Mouse (Mus musculus) cerebellum, adult 2 months (tissue): Measurements from ENCODE around the gene Xrcc1. TPM values are rescaled to one million over a fixed set of nuclear protein-coding genes. Genes with fewer than 3 reads are reported as not detected.

Source experiments
- DNase-seq, 2 experiments: peaks; one replicate each; pipeline ENCODE4 v3.0.0; 2021
- H3K27ac ChIP-seq: fragments of 200-500 bp; 2 replicates; pipeline ENCODE4 v1.5.1; 2012; ENCODE audit warnings: low read length, control low read depth, inconsistent platforms; ENCODE audit not compliant: insufficient read depth
- H3K27me3 ChIP-seq: fragments of 200-500 bp; 2 replicates; pipeline ENCODE4 v1.6.1; 2012; ENCODE audit warnings: inconsistent platforms, mild to moderate bottlenecking, low read length, moderate library complexity; ENCODE audit not compliant: control insufficient read depth, insufficient read depth
- H3K4me1 ChIP-seq: fragments of 200-500 bp; 2 replicates; pipeline ENCODE4 v1.6.1; 2011; ENCODE audit warnings: low read length; ENCODE audit not compliant: control insufficient read depth, insufficient read depth
- H3K4me3 ChIP-seq: fragments of 200-500 bp; replicated peaks from 2 replicates; pipeline ENCODE3; 2011; ENCODE audit warnings: mild to moderate bottlenecking, low read depth, low read length, control low read depth; ENCODE audit not compliant: insufficient read depth
- CTCF ChIP-seq: fragments of 200-500 bp; IDR thresholded peaks from 2 replicates; pipeline ENCODE4 v1.5.1; 2011; ENCODE audit warnings: low read depth, mild to moderate bottlenecking, control low read depth, low read length, moderate library complexity, borderline replicate concordance; ENCODE audit not compliant: insufficient read depth
- POLR2A ChIP-seq: fragments of 200-500 bp; IDR thresholded peaks from 2 replicates; pipeline ENCODE4 v1.6.1; 2011; ENCODE audit warnings: low read length, control low read depth, borderline replicate concordance; ENCODE audit not compliant: insufficient read depth
- WGBS: fragments of 180-500 bp; shearing (Covaris S2); methylation state at CpG from one replicate; pipeline ENCODE4 v1.1.7; 2018; 5-methylcytosine and 5-hydroxymethylcytosine counted together
- polyA plus RNA-seq: library from polyadenylated mRNA; depleted of rRNA; stranded (reverse); fragments of >200 nt; gene quantifications from 2 replicates; pipeline ENCODE4 v1.2.3, GENCODE M21; 2012

Gene Xrcc1
- polyA plus RNA-seq, 1 experiment, result 46.2 TPM

- Histone ChIP-seq H3K27me3 (no peaks in the 10 kb centered on the region), H3K27ac (no peak overlapping the region), H3K4me3 (no peak overlapping the region), H3K4me1 (no peaks in the 10 kb centered on the region)
- no peak for DNase-seq
- no peak for TF ChIP-seq CTCF
- TF ChIP-seq POLR2A, result no peak
- WGBS, result 85% methylated on average over 8 of the region's 8 CpGs
Measured at GRCm38 (mm10) chr7:24563191-24563836, 17.2 kb downstream of the Xrcc1 start.

- no peak for DNase-seq
- TF ChIP-seq CTCF (no peak), POLR2A (no peak)
- Histone ChIP-seq H3K27me3 (no peaks in the 10 kb centered on the region), H3K27ac (no peak overlapping the region), H3K4me3 (no peak overlapping the region), H3K4me1 (no peaks in the 10 kb centered on the region)
- 84% methylated on average over 4 of the region's 4 CpGs for WGBS
Measured at GRCm38 (mm10) chr7:24563837-24564206, 17.7 kb downstream of the Xrcc1 start.

GRCm38 (mm10) chr7:24564607-24565265 is 18.6 kb downstream of the Xrcc1 start:
- TF ChIP-seq CTCF (peak; percentile 98), POLR2A (no peak)
- Histone ChIP-seq H3K4me1 (no peaks in the 10 kb centered on the region), H3K27me3 (no peaks in the 10 kb centered on the region), H3K27ac (no peak overlapping the region), H3K4me3 (no peak overlapping the region)
- DNase-seq, result peak; percentile 65 to 80
- WGBS, result 53% methylated on average over 6 of the region's 6 CpGs

- TF ChIP-seq CTCF (no peak), POLR2A (no peak)
- WGBS, result 90% methylated on average over 11 of the region's 11 CpGs
- DNase-seq, result no peak
- Histone ChIP-seq H3K4me1 (no peaks in the 10 kb centered on the region), H3K4me3 (no peak overlapping the region), H3K27me3 (no peaks in the 10 kb centered on the region), H3K27ac (no peak overlapping the region)
Measured at GRCm38 (mm10) chr7:24565627-24566026, 19.5 kb downstream of the Xrcc1 start.

- no peak overlapping the region for H3K27ac ChIP-seq
- TF ChIP-seq POLR2A (no peak), CTCF (no peak)
- no peak for DNase-seq
- no peak overlapping the region for H3K4me3 ChIP-seq
- 93% methylated on average over 9 of the region's 9 CpGs for WGBS
- H3K4me1 ChIP-seq, result no peaks in the 10 kb centered on the region
- H3K27me3 ChIP-seq, result no peaks in the 10 kb centered on the region
Measured at GRCm38 (mm10) chr7:24566206-24566605, 20.1 kb downstream of the Xrcc1 start.

GRCm38 (mm10) chr7:24568512-24568911 is 22.4 kb downstream of the Xrcc1 start:
- Histone ChIP-seq H3K27ac (no peak overlapping the region), H3K4me3 (no peak overlapping the region), H3K27me3 (no peaks in the 10 kb centered on the region), H3K4me1 (no peaks in the 10 kb centered on the region)
- no peak for DNase-seq
- WGBS, result 85% methylated on average over 4 of the region's 4 CpGs
- TF ChIP-seq POLR2A (no peak), CTCF (no peak)

GRCm38 (mm10) chr7:24571071-24571470 is 25.0 kb downstream of the Xrcc1 start:
- TF ChIP-seq POLR2A (no peak), CTCF (no peak)
- H3K27ac ChIP-seq, result no peak overlapping the region
- no peaks in the 10 kb centered on the region for H3K27me3 ChIP-seq
- DNase-seq, result no peak
- H3K4me3 ChIP-seq, result no peak overlapping the region
- WGBS, result 80% methylated on average over 4 of the region's 4 CpGs
- no peaks in the 10 kb centered on the region for H3K4me1 ChIP-seq

- Histone ChIP-seq H3K27ac (no peak overlapping the region), H3K4me1 (no peaks in the 10 kb centered on the region), H3K4me3 (no peak overlapping the region), H3K27me3 (no peaks in the 10 kb centered on the region)
- no peak for DNase-seq
- TF ChIP-seq CTCF (no peak), POLR2A (no peak)
- 59% methylated on average over 5 of the region's 5 CpGs for WGBS
Measured at GRCm38 (mm10) chr7:24572455-24572854, 26.4 kb downstream of the Xrcc1 start.
